Mouse (Mus musculus) embryonic fibroblast, embryonic 13.5 days (primary cell): Measurements from ENCODE around the gene Map3k3. TPM values are rescaled to one million over a fixed set of nuclear protein-coding genes. Genes with fewer than 3 reads are reported as not detected.
A peak's percentile ranks its signal among the peaks of the same experiment; 100 is the strongest.
"Not testable (repeated sequence)": the region's sequence is repeated elsewhere in the genome, so short reads cannot be mapped to it uniquely, and the experiment has no call there.

Experiments used
- H3K27ac ChIP-seq: 2 replicates; pipeline ENCODE4 v1.5.1; 2012; ENCODE audit warnings: low read length, control low read depth, inconsistent platforms; ENCODE audit not compliant: insufficient read depth
- H3K4me1 ChIP-seq: 2 replicates; pipeline ENCODE4 v1.6.1; 2011; ENCODE audit warnings: low read length; ENCODE audit not compliant: control insufficient read depth, insufficient read depth
- H3K4me3 ChIP-seq: 2 replicates; pipeline ENCODE4 v1.5.1; 2011; ENCODE audit warnings: mild to moderate bottlenecking, control low read depth, low read length; ENCODE audit not compliant: insufficient read depth
- CTCF ChIP-seq: IDR thresholded peaks from 2 replicates; pipeline ENCODE4 v1.5.1; 2011; ENCODE audit warnings: mild to moderate bottlenecking, control low read depth, low read length, moderate library complexity, borderline replicate concordance; ENCODE audit not compliant: insufficient read depth
- POLR2A ChIP-seq: IDR thresholded peaks from 2 replicates; pipeline ENCODE4 v1.6.1; 2011; ENCODE audit warnings: low read depth, mild to moderate bottlenecking, control low read depth, low read length, moderate library complexity
- polyA plus RNA-seq: library from polyadenylated mRNA; stranded (reverse); fragments of >200 nt; gene quantifications from 2 replicates; pipeline ENCODE4 v1.2.4, GENCODE M21; 2011; ENCODE audit warnings: low read depth; ENCODE audit not compliant: missing spikeins, insufficient read length

Gene Map3k3
- polyA plus RNA-seq, 1 experiment: 41.1 TPM

DNA sequence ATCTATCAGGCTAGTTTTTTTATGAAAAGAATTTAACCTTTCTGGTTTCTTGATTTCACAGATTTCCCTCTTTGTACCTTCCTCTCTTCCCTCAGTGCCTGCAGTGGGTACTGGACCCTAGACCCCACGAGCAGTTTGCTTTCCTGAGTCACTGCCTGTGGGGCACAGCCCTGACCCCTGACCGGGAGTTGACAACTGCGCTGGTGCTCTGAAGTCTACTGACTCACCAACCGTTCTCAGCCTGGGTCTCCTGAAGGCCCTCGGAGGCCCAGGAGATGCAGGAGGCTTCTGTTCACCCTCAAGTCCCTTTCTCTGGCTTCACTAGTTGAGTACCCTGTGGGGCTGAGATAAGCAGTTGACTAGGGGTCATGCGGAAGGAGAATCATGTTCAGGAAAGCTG lies 29.1 kb upstream of the Map3k3 start:
- Histone ChIP-seq H3K27ac (no peak overlapping the region), H3K4me1 (no peaks in the 10 kb centered on the region), H3K4me3 (no peak overlapping the region)
- TF ChIP-seq POLR2A (no peak), CTCF (no peak)

GRCm38 (mm10) chr11:106056819-106057491 lies 27.5 kb upstream of the Map3k3 start:
- H3K4me3 ChIP-seq: no peak overlapping the region
- H3K4me1 ChIP-seq: no peaks in the 10 kb centered on the region
- TF ChIP-seq POLR2A: no peak
- TF ChIP-seq CTCF: no peak
- H3K27ac ChIP-seq: no peak overlapping the region

DNA sequence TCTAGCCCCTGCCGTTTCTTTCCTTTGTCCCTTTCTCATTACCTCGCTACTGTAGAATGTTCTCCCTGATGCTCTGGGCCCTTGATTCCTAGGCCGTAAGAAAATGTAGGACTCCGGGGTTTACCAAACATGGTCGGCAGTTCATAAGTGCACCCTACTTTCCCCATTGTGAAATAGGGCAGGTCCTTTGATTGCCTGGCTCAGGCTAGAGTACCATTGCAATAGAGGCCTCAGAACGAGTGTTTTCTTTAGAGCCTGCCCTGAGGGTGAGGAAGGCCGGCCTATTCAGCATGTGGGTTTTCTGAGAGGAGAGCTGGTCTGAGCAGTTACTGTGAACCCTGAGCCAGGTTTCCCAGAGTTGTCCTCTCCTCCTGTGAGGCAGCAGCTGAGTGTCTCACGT lies 26.4 kb upstream of the Map3k3 start:
- TF ChIP-seq CTCF (no peak), POLR2A (no peak)
- Histone ChIP-seq H3K4me1 (no peaks in the 10 kb centered on the region), H3K4me3 (no peak overlapping the region), H3K27ac (no peak overlapping the region)

GRCm38 (mm10) chr11:106060549-106060948 lies 23.9 kb upstream of the Map3k3 start:
- no peak for TF ChIP-seq CTCF
- no peak for TF ChIP-seq POLR2A
- no peak overlapping the region for H3K4me3 ChIP-seq
- H3K4me1 ChIP-seq: no peaks in the 10 kb centered on the region
- H3K27ac ChIP-seq: no peak overlapping the region

GRCm38 (mm10) chr11:106061311-106061710 lies 23.1 kb upstream of the Map3k3 start:
- peak overlapping the region; percentile 8; the same call in 1 of the 2 replicates for H3K27ac ChIP-seq

DNA sequence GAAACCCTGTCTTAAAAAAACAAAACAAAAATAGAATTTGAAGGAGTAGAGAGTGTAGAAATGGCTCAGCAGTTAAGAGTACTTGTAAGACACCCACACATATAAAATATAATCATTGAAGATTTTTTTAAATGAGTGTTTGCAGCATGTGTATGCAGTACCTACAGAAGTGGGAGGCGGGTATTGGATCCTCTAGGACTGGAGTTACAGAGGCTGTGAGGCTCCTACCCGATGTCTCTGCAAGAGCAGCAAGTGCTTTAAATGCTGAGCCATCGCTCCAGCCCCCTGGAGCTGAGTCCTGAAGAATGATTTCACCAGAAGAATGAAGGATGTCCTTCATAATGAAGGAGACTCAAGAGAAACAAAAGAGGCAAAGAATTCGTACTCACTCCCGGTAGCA lies 20.7 kb upstream of the Map3k3 start:
- H3K4me1 ChIP-seq: peaks cover 3% of the 10 kb centered on the region; the same call in 1 of the 2 replicates
- TF ChIP-seq CTCF (no peak), POLR2A (no peak)
- H3K4me3 ChIP-seq: no peak overlapping the region
- no peak overlapping the region for H3K27ac ChIP-seq

More at GRCm38 (mm10) chr11:106061311-106061710, 23.1 kb upstream of the Map3k3 start:
- no peak for TF ChIP-seq POLR2A
- no peak for TF ChIP-seq CTCF
- Histone ChIP-seq H3K4me3 (no peak overlapping the region), H3K4me1 (no peaks in the 10 kb centered on the region)

DNA sequence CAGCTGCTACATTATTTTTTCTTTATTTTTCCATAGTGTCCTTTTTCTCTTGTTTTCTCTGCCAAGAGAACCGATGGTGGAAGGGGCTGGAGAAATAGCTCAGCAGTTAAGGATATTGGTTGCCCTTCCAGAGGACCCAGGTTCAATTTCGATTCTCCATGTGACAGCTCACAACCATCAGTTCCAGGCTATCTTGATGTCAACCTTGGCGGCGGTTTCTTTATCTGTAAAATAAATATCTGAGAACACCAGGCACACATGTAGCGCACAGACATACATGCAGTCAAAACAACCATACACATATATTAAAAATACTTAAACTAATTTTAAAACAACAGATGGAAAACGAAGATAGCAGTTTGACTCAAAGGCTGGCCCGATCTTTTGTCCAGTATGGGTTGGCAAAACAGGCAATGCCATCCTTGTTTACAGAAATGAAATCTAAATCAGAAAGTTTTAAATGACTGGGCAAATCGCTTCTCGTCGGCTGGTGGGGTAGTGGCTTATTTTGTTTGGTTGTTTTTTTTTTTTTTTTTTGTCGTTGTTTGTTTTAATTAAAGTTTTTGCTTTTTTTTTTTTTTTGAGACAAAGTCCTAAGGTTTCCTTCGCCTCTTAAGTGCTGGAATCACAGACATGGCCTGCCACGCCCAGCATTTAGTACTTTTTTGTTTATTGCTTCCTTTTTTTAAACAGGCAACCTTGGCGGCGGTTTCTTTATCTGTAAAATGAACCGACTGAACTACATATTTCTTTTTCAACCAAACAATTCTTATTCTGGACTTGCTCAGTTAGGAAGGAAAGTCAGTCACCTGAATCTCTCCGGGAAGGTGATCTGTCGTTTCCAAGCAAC lies 19.1 kb upstream of the Map3k3 start:
- TF ChIP-seq CTCF: no peak
- no peak for TF ChIP-seq POLR2A
- Histone ChIP-seq H3K4me1 (peaks cover 3% of the 10 kb centered on the region; the same call in 1 of the 2 replicates), H3K27ac (no peak overlapping the region), H3K4me3 (peak overlapping the region; percentile 35; the same call in 1 of the 2 replicates)

- Histone ChIP-seq H3K4me1 (peaks cover 3% of the 10 kb centered on the region; the same call in 1 of the 2 replicates), H3K27ac (peak within 1 kb of the TSS; percentile 43), H3K4me3 (peak within 1 kb of the TSS; percentile 79)
- TF ChIP-seq CTCF (no peak), POLR2A (peak; percentile 82)
Observed at GRCm38 (mm10) chr11:106065923-106066571, 18.4 kb upstream of the Map3k3 start, which contains the start of gene Taco1. Gene Taco1, plus strand, starts transcription at chr11:106066061.

DNA sequence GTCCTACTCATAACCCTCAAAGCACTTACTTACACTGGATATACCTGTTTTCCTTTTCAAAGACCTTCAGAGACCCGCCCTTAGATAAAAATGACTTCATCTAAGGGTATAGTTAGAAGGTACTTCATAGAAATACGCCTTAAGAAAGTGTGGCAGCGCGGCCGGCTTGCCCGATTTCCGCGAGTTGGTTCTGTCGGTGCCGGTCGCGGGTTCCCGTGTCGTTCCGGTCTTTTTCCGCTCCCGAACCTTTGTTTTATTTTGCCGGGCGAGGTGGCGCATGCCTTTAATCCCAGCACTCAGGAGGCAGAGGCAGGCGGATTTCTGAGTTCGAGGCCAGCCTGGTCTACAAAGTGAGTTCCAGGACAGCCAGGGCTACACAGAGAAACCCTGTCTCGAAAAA lies 17.8 kb upstream of the Map3k3 start:
- H3K4me3 ChIP-seq: peak overlapping the region; percentile 79
- H3K4me1 ChIP-seq: not testable (repeated sequence)
- peak overlapping the region; percentile 43 for H3K27ac ChIP-seq
